Mouse (Mus musculus) cerebellum, adult 8-10 months (tissue): Measurements from ENCODE around the gene Rasgrf1.

Experiments used
- DNase-seq: peaks from one replicate; pipeline ENCODE4 v3.0.0; 2022

Rasgrf1 gene

DNA sequence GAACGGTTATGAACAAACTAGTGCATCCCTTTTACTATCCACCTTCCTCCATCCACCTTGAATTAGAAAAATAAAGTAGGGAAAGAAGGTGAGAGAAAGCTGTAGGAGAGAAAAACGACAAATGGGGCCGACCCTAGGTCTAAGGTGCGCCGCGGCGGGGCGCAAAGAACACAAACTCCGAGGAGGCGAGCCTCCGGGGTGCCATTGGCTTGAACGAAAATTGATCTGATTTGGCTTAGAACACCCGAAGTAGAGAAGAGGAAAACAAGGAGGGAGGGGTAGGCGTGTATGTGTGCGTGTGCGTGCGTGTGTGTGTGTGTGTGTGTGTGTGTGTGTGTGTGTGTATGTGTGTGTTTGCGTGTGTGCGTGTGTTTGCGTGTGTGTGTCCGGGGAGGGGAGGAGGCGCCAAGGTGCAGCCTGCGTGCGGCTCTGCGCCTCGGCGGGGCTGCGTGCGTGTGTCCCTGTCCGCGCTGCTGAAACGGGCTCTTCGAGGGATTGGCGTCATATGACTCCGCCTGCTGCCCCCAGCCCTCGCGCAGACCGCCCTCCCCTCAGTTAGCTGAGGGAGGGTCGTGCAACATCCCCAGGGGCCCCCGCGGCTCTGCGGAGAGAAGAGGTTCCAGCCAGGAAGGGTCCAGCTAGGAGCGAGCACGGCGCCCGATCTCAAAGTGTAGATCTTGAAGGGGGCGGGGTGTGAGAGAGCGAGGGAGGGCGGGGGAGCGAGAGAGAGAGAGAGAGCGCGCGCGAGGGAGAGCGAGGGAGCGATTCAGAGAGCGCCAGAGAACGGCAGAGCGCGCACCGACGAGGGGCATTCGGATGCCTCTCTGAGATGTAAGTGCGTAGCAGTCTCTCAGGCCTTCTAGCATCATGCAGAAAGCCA lies at the start of gene Rasgrf1:
Gene Rasgrf1, plus strand, starts transcription at position 778 of the 880 bp plus-strand sequence.
- peak; percentile 55 for DNase-seq

- DNase-seq, result no peak
Measured at GRCm38 (mm10) chr9:89860145-89860544, 49.6 kb upstream of the Rasgrf1 start.

DNA sequence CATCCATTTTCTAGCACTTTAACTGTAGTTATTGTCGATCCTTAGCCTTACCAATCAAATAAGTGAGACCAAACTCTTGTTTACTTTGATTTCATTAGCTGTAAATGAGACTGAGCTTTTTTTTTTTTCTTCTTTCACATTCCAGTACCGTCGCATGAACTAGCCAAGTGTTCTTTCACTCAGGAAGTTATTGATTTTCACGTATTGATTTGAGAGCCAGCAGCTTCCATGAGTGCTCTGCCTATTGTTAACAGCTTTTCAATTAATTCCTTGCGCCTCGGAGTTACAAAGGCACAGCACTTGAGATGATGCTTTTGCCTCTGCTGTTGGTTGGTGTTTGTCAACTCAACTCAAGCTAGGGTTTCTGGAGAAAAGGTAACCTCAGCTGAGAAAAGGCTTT lies 49.1 kb upstream of the Rasgrf1 start:
- DNase-seq, result no peak

DNA sequence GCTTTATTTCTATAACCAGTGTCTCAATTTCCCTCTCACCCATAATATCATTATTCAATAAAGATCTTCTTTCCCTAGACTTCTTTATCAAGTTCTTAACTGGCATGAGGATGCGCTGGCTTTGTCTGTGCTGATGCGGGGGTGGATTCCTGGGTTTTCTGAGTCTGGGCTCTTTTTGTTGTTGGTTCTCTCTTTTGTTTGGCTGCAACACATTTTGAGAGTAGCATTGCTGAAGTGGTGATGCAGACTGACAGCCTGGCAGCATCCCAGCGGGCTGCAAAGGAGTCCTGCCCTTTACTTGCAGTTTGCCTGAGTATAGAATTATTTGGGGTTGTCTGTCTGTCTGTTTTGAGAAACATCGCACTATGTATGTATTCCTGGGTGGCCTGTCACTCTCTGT lies 42.6 kb upstream of the Rasgrf1 start:
- DNase-seq, result no peak

GRCm38 (mm10) chr9:89868093-89868729 lies 41.5 kb upstream of the Rasgrf1 start:
- no peak for DNase-seq

DNA sequence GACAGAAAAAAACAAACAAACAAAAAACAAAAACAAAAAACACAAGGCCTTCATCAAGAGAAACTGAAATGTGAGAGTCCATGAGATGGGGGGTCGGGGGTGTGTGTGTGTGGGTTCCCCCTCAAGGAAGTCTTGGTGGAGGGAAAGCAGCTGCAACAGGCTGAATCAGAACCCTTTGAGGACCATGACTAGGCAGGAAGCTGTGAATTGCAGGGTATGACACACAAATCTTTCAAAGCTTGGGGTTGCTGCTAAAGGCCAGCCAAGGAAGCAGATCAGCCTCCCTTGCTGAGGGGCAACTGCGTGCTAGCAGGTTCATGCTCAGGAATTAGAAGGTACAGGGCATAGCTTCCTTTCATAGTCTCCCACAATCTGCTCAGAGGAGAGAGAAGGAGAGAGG lies 40.1 kb upstream of the Rasgrf1 start:
- DNase-seq, result no peak

GRCm38 (mm10) chr9:89870531-89871150 lies 39.1 kb upstream of the Rasgrf1 start:
- no peak for DNase-seq

DNA sequence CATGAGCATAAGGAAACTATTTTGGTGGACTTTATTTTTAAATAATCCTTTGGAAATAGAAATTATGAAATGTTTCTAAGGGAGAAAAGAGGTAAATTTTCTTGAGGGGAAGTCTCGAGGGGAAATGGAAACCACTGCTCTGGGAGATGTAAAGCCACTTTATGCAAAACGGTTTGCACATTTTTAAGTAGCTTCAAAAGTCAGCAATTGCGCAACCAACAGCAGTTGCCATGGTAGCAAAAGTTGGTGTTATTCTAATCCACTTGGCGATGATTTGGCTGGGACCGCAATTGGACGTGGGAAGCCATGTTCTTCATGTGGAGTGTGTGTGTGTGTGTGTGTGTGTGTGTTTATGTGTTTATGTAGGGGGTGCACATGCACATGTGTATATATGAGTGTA lies 37.6 kb upstream of the Rasgrf1 start:
- DNase-seq, result no peak

DNA sequence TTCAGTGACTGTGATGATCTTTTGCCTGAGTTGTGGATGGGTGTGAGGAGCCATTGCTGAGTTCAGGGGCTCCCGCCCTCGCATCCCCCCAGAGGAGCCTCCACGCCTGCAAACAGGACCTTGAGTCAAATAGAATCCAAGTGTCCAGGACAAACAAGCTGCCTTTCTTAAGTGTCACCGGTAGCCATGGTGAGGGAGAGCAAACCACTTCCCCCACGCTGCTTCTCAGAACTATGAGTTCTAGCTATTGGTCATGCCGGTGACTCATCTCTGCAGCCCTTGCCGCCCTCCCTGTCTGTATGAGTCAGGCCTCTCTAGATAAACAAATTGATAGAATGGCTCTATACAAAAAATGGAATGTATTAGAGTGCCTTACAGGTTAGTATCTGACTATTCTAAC lies 35.3 kb upstream of the Rasgrf1 start:
- DNase-seq, result no peak

- no peak for DNase-seq
Measured at GRCm38 (mm10) chr9:89875551-89875950, 34.2 kb upstream of the Rasgrf1 start.

DNA sequence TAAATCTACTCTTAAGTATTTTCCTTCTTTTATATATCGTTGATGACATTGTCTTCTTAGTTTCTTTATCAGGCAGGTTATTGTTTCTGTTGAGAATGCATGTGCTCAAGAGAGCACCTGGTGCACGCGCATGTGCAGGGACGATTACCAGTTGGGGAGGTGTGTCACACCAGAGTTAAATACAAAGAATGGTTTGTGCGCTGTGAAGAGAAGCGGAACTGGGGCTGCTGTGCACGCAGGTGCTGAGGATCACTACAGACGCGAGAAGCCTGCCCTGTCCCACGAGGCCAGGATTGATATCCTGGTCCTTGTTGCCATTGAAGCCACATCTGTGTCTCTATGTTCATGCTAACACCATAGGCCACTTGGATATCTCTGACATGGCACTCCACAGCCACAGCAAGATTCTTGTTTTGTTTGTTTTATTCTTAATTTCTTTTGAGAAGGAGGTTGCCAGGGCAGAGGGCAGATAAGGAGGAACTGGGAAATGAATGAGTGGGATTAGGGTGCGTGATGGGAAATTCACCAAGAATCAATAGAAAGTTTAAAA lies 31.2 kb upstream of the Rasgrf1 start:
- no peak for DNase-seq

DNA sequence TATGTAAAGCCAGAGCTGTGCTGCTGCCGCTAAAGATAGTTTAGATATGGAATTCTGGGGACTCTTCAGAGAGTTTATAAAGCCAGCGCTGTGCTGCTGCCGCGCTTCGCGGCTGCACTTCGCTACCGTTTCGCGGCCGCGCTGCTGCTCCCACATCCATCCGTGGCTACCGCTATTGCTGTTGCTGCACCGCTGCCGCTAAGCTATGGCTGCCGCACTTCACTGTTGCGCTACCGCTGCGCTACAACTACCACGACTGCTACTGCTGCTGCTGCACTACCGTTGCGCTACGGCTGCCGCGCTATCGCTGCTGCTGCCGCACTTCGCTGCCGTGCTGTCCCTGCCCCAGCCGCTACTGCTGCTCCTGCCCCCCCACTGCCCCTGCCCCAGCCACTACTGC lies 30.1 kb upstream of the Rasgrf1 start:
- no peak for DNase-seq

DNA sequence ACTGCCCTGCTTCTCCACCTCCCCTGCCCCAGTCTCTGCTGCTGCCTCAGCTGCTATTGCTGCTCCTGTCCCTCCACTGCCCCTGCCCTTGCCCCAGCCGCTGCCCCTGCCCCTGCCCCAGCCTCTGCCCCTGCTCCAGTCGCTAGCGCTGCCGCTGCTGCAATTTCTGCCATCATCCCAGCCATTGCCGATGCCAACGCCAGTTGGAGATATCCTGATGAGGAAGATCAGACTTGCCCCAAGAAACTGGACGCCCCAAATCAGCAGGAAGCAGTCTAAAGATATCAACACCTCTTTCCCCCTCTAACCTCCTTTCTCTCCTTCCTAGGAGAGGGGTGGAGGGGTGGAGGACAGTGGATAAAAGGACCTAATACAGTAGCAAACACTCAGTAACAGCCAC lies 28.2 kb upstream of the Rasgrf1 start:
- DNase-seq, result no peak

DNA sequence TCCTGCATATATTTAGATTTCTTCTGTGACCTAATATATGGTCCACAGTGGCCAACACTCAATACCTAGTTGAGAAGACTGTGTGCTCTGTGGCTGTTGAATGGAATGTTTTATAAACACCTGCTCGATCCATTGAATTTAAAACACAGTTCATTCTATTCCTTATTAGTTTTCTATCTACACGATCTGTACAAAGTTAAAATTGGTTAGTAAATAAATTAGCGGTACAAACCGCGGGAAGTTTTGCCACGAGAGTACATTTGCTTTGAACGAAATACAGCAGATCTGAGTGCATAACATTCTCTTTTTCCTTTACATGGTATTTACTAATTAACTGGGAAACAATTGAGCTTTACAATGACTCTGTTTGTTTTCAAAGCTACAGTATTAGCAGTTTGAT lies 27.1 kb upstream of the Rasgrf1 start:
- DNase-seq, result no peak

GRCm38 (mm10) chr9:89885701-89886218 lies 23.9 kb upstream of the Rasgrf1 start:
- DNase-seq, result peak; percentile 65

- no peak for DNase-seq
Measured at GRCm38 (mm10) chr9:89891534-89892293, 18.0 kb upstream of the Rasgrf1 start.

DNA sequence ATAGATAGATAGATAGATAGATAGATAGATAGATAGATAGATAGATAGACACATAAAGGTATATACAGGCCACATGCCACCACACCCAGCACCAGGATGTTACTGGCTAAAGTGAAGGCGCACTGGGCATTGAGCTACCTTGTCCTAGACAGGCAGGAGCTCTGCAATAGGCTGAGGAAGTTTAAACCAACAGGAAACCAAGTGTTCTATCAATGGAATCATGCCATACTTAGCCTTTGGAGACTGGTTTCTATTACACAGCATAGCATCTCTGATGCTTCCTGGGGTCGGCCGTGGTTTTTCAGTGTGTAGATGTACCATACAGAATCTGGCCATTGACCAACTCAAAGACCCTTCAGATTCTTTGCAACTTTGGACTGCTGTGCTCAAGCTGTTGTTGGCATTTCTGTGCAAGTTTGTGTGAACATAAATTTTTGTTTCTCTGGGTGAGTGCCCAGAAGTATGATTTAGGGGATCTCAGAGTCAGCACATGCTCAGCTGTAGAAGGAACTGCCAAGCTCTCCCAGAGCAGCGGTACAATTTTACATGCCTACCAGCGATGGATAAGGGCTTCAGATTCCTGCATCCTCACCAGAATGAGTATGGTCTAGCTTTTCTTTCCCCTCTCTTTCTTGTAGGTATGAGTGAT lies 17.0 kb upstream of the Rasgrf1 start:
- no peak for DNase-seq

- no peak for DNase-seq
Measured at GRCm38 (mm10) chr9:89900111-89900824, 9.4 kb upstream of the Rasgrf1 start.

- DNase-seq, result no peak
Measured at GRCm38 (mm10) chr9:89901184-89901583, 8.5 kb upstream of the Rasgrf1 start.

DNA sequence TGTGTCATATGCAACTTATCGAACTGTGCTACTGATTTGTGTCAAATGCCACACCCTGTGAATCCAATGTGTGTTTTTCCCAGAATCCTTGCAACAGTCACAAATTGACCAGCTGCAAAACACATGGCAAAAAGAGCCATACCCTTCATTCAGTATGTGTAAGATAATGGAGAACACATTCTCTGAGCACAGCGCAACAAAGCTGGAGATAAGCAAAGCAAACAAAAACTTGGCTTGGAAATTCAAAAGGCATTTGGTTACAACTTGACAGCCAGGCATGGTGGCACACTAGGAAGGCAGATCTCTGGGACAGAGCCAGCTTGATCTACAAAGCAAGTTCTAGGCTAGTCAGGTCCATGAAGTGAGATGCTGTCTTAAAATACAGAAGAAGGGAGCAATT lies 6.9 kb upstream of the Rasgrf1 start:
- DNase-seq, result no peak

- DNase-seq, result no peak
Measured at GRCm38 (mm10) chr9:89906645-89907044, 3.1 kb upstream of the Rasgrf1 start.
